Mouse (Mus musculus) myocyte (in vitro differentiated cells): Measurements from ENCODE around the gene C77080.

Source experiments
- CEBPB ChIP-seq: IDR thresholded peaks from 2 replicates; pipeline ENCODE4 v1.6.1; 2011; ENCODE audit warnings: mild to moderate bottlenecking, moderate library complexity; ENCODE audit not compliant: poor library complexity, insufficient read depth, severe bottlenecking
- E2F4 ChIP-seq: IDR thresholded peaks from one replicate; pipeline ENCODE4 v1.6.1; 2011; ENCODE audit warnings: mild to moderate bottlenecking, control low read depth, moderate library complexity; ENCODE audit not compliant: insufficient read depth
- MAX ChIP-seq: IDR thresholded peaks from one replicate; pipeline ENCODE4 v1.6.1; 2011; ENCODE audit warnings: low read depth, mild to moderate bottlenecking, control low read depth
- MYOD1 ChIP-seq, 3 experiments: IDR thresholded peaks; one replicate each; pipeline ENCODE4 v1.6.1; 2011; ENCODE audit warnings: control low read depth in 2 of 3, low read depth in 2 of 3, mild to moderate bottlenecking in 2 of 3, moderate library complexity in 1 of 3; ENCODE audit not compliant: insufficient read length in 2 of 3, control insufficient read depth in 1 of 3
- MYOG ChIP-seq, 3 experiments: IDR thresholded peaks; one replicate each; pipeline ENCODE4 v1.6.1; 2011; ENCODE audit warnings: control low read depth in 2 of 3, low read depth in 2 of 3, mild to moderate bottlenecking in 2 of 3; ENCODE audit not compliant: insufficient read length in 2 of 3, control insufficient read depth in 1 of 3, insufficient read depth in 1 of 3
- POLR2A ChIP-seq: IDR thresholded peaks from one replicate; pipeline ENCODE4 v1.6.1; 2011; ENCODE audit warnings: low read depth, mild to moderate bottlenecking, control low read depth, moderate library complexity; ENCODE audit not compliant: insufficient read length
- POLR2AphosphoS2 ChIP-seq: IDR thresholded peaks from one replicate; pipeline ENCODE4 v1.6.1; 2011; ENCODE audit warnings: low read depth, control low read depth; ENCODE audit not compliant: insufficient read length
- REST ChIP-seq: IDR thresholded peaks from one replicate; pipeline ENCODE4 v1.6.1; 2011; ENCODE audit warnings: mild to moderate bottlenecking, control low read depth, moderate library complexity; ENCODE audit not compliant: insufficient read depth, insufficient read length
- SRF ChIP-seq: IDR thresholded peaks from one replicate; pipeline ENCODE4 v1.6.1; 2011; ENCODE audit warnings: low read depth; ENCODE audit not compliant: control insufficient read depth, insufficient read length
- TCF12 ChIP-seq: IDR thresholded peaks from one replicate; pipeline ENCODE4 v1.6.1; 2011; ENCODE audit warnings: mild to moderate bottlenecking, control low read depth; ENCODE audit not compliant: poor library complexity, insufficient read depth, severe bottlenecking
- USF1 ChIP-seq: IDR thresholded peaks from one replicate; pipeline ENCODE4 v1.6.1; 2011; ENCODE audit warnings: low read depth, mild to moderate bottlenecking, control low read depth, moderate library complexity

DNA sequence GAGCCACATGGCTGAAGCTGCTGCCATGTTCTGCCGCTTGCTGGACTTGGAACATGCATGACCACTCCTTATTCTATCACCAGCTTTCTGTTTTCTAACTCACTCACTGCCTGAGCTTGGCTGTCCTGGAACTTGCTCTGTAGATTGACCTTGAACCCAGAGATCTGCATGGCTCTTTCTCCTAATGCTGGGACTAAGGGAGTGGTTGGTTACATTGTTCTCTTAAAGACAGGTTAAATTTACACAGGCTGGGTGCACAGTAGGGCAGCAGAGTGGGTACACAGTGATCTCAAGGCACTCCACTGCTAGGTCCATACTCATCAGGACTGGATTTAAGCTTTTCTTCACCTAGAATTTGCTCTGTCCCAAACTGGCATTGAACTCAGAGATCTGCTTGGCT lies 66.9 kb downstream of the C77080 start:
- no peak for TF ChIP-seq POLR2A
- no peak for TF ChIP-seq USF1
- TF ChIP-seq CEBPB: no peak
- no peak for TF ChIP-seq E2F4
- TF ChIP-seq TCF12: no peak
- TF ChIP-seq MAX: no peak
- no peak for TF ChIP-seq REST
- TF ChIP-seq POLR2AphosphoS2: no peak
- TF ChIP-seq MYOG (IDR thresholded peaks at IDR 0.05; ENCODE audit: control insufficient read depth in 1 of 3, insufficient read depth in 1 of 3, insufficient read length in 2 of 3, low read depth in 2 of 3): no peak
- TF ChIP-seq MYOD1 (IDR thresholded peaks at IDR 0.05; ENCODE audit: control insufficient read depth in 1 of 3, insufficient read length in 2 of 3, low read depth in 2 of 3): no peak
- TF ChIP-seq SRF: no peak
